Mouse (Mus musculus) forebrain, postnatal 0 days (tissue): ENCODE measurements around the gene Ddx54. TPM values are rescaled to one million over a fixed set of nuclear protein-coding genes. Genes with fewer than 3 reads are reported as not detected.
A peak's percentile ranks its signal among the peaks of the same experiment; 100 is the strongest.

ENCODE experiments used
- ATAC-seq: fragments of 200-750 bp; cut with Nextera tagmentation; 2 replicates; pipeline ENCODE4 v1.8.0; 2017; ENCODE audit warnings: mild to moderate bottlenecking, moderate library complexity
- DNase-seq: peaks from one replicate; pipeline ENCODE4 v3.0.0-alpha.2; 2015
- H3K27ac ChIP-seq: fragments of 300-500 bp; sonication (generic); 2 replicates; pipeline ENCODE4 v1.5.1; 2014; ENCODE audit warnings: low read depth, mild to moderate bottlenecking, antibody characterized with exemption, low read length, moderate library complexity, mixed read lengths
- H3K27me3 ChIP-seq: fragments of 300-500 bp; sonication (generic); 2 replicates; pipeline ENCODE4 v1.6.1; 2014; ENCODE audit warnings: mild to moderate bottlenecking, low read length, mixed read lengths; ENCODE audit not compliant: insufficient read depth
- H3K36me3 ChIP-seq: fragments of 300-500 bp; sonication (generic); 2 replicates; pipeline ENCODE4 v1.6.1; 2014; ENCODE audit warnings: mild to moderate bottlenecking, moderate library complexity; ENCODE audit not compliant: insufficient read depth
- H3K4me1 ChIP-seq: fragments of 300-500 bp; sonication (generic); 2 replicates; pipeline ENCODE4 v1.6.1; 2014; ENCODE audit warnings: antibody characterized with exemption; ENCODE audit not compliant: insufficient read depth
- H3K4me2 ChIP-seq: fragments of 300-500 bp; sonication (generic); 2 replicates; pipeline ENCODE4 v1.6.1; 2014; ENCODE audit warnings: low read depth, mild to moderate bottlenecking, moderate library complexity
- H3K4me3 ChIP-seq: fragments of 300-500 bp; sonication (generic); 2 replicates; pipeline ENCODE4 v1.5.1; 2014; ENCODE audit warnings: low read depth, low read length, mixed read lengths
- H3K9ac ChIP-seq: fragments of 300-500 bp; sonication (generic); 2 replicates; pipeline ENCODE4 v1.6.1; 2014; ENCODE audit warnings: mild to moderate bottlenecking
- H3K9me3 ChIP-seq: fragments of 300-500 bp; sonication (generic); 2 replicates; pipeline ENCODE4 v1.6.1; 2016; ENCODE audit warnings: low read length
- CTCF ChIP-seq: sonication (generic); IDR thresholded peaks from 2 replicates; pipeline ENCODE4 v1.5.1; 2016; ENCODE audit warnings: antibody characterized with exemption, control low read depth, low read depth
- WGBS: fragments of 180-500 bp; shearing (Covaris S2); extraction: QIAGEN DNeasy Blood & Tissue Kit; methylation state at CpG from one replicate; pipeline ENCODE4 v1.1.7; 2014; 5-methylcytosine and 5-hydroxymethylcytosine counted together
- polyA plus RNA-seq: library from polyadenylated mRNA; unstranded; fragments of >200 nt; fragmentation: Nextera tagmentation; extraction: Ambion mirVana; gene quantifications from 2 replicates; pipeline ENCODE4 v1.2.1, GENCODE M21; 2015
- total RNA-seq: library from RNA; depleted of rRNA; stranded (reverse); fragments of >200 nt; gene quantifications from 2 replicates; pipeline ENCODE4 v1.2.3, GENCODE M21; 2014; rRNA removed

The Ddx54 gene
- 43.9 and 46.0 TPM in 2 replicates for total RNA-seq
- 35.5 and 40.0 TPM in 2 replicates for polyA plus RNA-seq

DNA sequence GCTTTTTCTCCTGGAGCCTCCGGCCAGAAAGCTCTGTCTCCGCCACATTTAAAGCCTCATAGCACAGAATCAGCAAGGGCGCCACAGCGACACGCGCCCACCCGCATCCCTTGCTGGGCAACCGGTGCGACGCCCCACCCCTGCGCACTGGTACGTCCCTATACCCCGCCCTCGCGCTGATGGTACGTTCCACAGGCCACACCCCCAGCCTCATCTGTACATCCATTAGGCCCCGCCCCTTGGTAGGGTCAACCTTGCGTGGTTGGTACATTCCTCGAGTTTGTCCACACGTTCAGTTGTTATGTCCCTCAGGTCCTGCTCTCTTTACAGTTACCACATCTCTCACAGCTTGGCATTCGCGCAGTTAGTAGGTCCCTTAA lies at the start of gene Ddx54, which contains the start of gene Rita1:
TSS of gene Ddx54 (plus strand) at position 298 of the 380 bp plus-strand sequence.
TSS of gene Rita1 (minus strand) at position 148 of the 380 bp plus-strand sequence.
- peak within 1 kb of the TSS; percentile 67 for H3K4me2 ChIP-seq
- no peak for TF ChIP-seq CTCF
- H3K36me3 ChIP-seq = peaks cover under 1% of the 10 kb centered on the region; the same call in 1 of the 2 replicates
- no peaks in the 10 kb centered on the region for H3K27me3 ChIP-seq
- ATAC-seq (peak; percentile 82), DNase-seq (no peak)
- peak within 1 kb of the TSS; percentile 73 for H3K9ac ChIP-seq
- under 1% methylated on average over 22 of the region's 22 CpGs for WGBS
- H3K4me1 ChIP-seq = peaks cover 11% of the 10 kb centered on the region; the same call in 1 of the 2 replicates
- H3K4me3 ChIP-seq = peak within 1 kb of the TSS; percentile 76
- no peaks in the 10 kb centered on the region for H3K9me3 ChIP-seq
- peak within 1 kb of the TSS; percentile 93 for H3K27ac ChIP-seq

DNA sequence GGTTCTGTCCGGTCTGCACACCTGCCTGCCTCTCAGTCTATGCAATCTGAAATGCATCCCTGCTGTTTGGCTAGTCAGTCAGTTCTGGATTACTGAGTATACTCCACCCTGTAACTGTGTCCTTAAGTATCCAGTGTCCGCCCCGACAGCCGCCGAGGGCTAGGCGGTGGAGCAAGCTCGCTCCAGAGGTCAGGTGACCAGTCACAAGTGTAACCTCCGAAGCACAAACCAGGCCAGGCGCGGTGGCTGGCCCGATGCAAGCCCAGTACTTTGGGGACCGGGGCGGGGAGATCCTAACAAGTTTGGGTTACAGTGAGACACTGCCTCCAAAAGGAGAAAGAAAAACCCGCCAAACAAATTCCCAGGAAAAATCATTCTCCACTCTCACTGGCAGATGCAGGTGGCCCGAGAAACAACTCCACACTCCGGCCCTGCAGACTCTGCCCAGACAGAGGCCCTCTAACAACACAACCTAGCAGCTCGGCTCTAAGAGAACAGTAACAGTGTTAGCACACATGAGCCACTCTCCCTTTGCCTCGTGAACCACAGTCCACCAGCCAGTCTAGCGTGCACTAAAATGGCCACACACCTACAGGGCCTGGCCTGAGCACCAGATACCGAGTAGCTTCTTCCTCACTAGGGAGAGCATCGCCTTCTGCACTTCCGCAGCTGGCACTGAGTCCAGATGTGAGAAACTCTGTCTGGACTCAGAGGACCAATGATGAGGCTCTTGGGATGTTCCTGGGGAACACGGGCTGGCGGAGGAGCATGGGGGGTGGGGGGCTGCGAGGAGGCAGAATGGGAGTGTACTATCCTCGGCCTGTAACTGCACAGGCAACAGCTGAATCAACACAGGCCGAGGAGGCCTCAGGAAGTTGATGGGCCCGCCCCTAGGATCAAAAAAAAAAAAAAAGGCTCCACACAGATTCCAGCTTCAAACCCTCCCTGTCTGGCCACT lies 49.3 kb upstream of the Ddx54 start:
- no peak overlapping the region; the same call in 1 of the 2 replicates for H3K27ac ChIP-seq
- H3K4me2 ChIP-seq = no peak overlapping the region
- H3K9ac ChIP-seq = no peak overlapping the region
- DNase-seq (no peak), ATAC-seq (no peak)
- no peak overlapping the region for H3K4me3 ChIP-seq
- H3K4me1 ChIP-seq = peaks cover 14% of the 10 kb centered on the region
- H3K36me3 ChIP-seq = no peaks in the 10 kb centered on the region
- TF ChIP-seq CTCF = no peak
- 63% methylated on average over 28 of the region's 28 CpGs for WGBS
- H3K9me3 ChIP-seq = no peaks in the 10 kb centered on the region
- no peaks in the 10 kb centered on the region for H3K27me3 ChIP-seq

DNA sequence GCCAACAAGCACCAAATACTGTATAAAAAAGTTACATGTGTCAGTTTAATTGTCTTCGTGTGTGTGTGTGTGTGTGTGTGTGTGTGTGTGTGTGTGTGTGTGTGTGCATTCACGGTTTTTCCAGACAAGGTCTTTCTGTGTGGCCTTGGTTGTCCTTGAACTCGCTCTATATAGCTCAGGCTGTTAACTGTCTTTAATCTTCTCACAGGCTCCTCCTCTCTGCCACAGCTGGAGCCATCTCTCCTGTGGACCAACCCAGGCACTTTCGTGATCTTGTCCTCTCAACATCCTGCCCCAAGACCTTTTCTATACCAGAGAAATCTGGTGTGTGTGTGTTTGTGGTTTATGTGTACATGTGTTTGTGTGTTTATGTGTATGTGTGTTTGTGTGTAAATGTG lies 48.6 kb upstream of the Ddx54 start:
- no peak overlapping the region for H3K9ac ChIP-seq
- H3K36me3 ChIP-seq = no peaks in the 10 kb centered on the region
- no peaks in the 10 kb centered on the region for H3K27me3 ChIP-seq
- no peak overlapping the region for H3K27ac ChIP-seq
- H3K9me3 ChIP-seq = no peaks in the 10 kb centered on the region
- 50% methylated on average over 4 of the region's 4 CpGs for WGBS
- no peak for ATAC-seq
- H3K4me1 ChIP-seq = peaks cover 21% of the 10 kb centered on the region
- DNase-seq = no peak
- no peak overlapping the region for H3K4me3 ChIP-seq
- no peak for TF ChIP-seq CTCF
- H3K4me2 ChIP-seq = no peak overlapping the region

DNA sequence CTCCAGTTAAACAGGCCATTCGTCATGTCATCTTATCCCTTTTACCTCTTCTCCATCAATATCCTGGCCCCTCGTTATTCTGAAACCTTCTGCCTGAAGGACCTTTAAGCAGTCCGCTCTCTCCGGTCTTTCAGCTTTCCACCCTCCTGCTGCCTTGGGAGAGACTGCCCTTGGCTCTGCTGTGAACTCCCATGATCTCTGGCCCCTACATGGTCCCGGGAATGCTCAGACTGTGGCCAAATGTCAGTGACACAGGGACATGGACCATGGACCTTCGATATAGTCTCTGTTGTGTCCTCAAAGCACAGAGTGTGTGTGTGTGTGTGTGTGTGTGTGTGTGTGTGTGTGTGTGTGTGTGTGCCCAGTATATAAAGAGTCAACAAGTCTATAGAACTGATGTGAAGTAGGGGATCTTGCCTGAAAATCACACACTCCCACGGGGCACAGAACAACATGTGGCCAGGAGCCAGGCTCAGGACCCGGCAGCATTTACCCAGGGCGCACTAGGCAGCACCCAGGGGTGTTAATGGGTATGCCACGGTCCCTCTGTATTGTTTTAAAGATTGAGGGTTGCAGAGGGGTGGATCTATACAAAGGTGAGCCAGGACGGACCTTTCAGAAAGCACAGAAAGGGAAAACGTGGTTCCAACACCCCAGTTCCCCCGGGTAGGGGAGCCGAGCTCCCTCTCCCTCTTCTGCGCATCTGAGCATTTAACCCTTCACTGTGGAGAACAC lies 47.2 kb upstream of the Ddx54 start:
- H3K4me1 ChIP-seq = peaks cover 23% of the 10 kb centered on the region
- 0 out of 2 replicates have a peak, but pooled peaks have one; percentile 18 for ATAC-seq
- no peak overlapping the region for H3K4me2 ChIP-seq

DNA sequence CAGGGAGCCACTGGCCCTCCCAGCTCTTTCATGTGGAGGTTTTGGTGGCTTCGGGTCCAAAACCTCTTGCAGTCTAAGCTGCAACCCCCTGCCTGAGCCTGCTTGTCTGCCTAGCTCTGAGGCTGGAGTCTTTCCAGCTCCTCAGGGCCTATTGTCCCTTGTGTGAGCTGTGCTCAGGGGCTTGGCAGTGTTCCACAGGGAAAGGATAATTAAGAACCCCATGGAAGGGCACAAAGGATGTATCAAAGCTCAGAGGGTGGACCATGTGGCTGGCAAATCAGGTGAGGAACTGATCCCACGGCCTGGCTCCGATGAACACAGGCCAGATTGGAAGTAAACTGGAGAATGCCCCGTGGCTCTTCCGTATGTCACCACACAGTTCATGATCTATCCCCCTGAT lies 46.4 kb upstream of the Ddx54 start:
- Histone ChIP-seq H3K9ac (no peak overlapping the region), H3K27me3 (no peaks in the 10 kb centered on the region), H3K27ac (peak overlapping the region; percentile 77), H3K36me3 (no peaks in the 10 kb centered on the region), H3K4me1 (peaks cover 26% of the 10 kb centered on the region), H3K4me3 (no peak overlapping the region), H3K4me2 (no peak overlapping the region), H3K9me3 (no peaks in the 10 kb centered on the region)
- peak; percentile 77 for ATAC-seq
- DNase-seq = peak; percentile 84
- no peak for TF ChIP-seq CTCF
- WGBS = 15% methylated on average over 5 of the region's 5 CpGs

More for the DNA sequence above, 47.2 kb upstream of the Ddx54 start:
- DNase-seq = no peak
- WGBS = 19% methylated on average over 15 of the region's 15 CpGs
- Histone ChIP-seq H3K9ac (no peak overlapping the region), H3K27me3 (no peaks in the 10 kb centered on the region), H3K9me3 (no peaks in the 10 kb centered on the region), H3K36me3 (no peaks in the 10 kb centered on the region), H3K4me3 (no peak overlapping the region), H3K27ac (peak overlapping the region; percentile 66)
- TF ChIP-seq CTCF = no peak

DNA sequence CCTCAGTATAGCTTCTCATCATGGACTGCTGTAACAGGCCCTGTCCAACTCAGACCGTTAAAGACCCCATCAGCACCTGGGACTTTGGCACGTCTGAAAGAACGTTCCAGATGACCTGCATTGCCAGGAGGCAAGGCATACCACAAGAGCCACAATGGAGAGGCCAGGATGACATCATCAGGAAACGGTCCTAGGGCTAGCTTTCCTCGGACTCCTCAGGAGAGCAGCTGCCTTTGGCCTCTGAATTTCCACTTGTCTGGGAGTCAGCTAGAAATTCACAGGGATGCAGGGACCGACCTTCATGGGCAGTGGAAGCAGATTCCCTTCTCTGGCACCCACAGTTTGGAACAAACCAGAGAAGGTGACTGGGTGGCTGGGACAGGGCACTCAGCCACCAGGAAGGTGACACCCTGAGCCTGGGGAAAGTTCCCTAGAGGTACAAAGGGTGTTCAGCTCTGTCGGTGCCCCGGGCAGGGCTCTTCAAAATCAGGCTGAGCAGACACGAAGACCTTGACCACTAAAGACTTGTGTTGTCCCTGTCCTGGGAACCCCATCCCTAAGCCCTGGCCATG lies 45.8 kb upstream of the Ddx54 start:
- Histone ChIP-seq H3K9me3 (no peaks in the 10 kb centered on the region), H3K4me3 (no peak overlapping the region), H3K36me3 (no peaks in the 10 kb centered on the region), H3K27ac (peak overlapping the region; percentile 77), H3K27me3 (no peaks in the 10 kb centered on the region), H3K4me1 (peaks cover 29% of the 10 kb centered on the region), H3K9ac (0 out of 2 replicates have a peak overlapping the region, but pooled peaks have one; percentile 23), H3K4me2 (peak overlapping the region; percentile 21; the same call in 1 of the 2 replicates)
- DNase-seq (peak; percentile 22), ATAC-seq (no peak)
- no peak for TF ChIP-seq CTCF
- WGBS = 35% methylated on average over 9 of the region's 9 CpGs
